Mouse (Mus musculus): ENCODE results near the gene Sik2. TPM values are rescaled to one million over a fixed set of nuclear protein-coding genes. Genes with fewer than 3 reads are reported as not detected.

The Sik2 gene
- polyA plus RNA-seq, 1 experiment from 2014 or later, result 10.1 TPM

DNA sequence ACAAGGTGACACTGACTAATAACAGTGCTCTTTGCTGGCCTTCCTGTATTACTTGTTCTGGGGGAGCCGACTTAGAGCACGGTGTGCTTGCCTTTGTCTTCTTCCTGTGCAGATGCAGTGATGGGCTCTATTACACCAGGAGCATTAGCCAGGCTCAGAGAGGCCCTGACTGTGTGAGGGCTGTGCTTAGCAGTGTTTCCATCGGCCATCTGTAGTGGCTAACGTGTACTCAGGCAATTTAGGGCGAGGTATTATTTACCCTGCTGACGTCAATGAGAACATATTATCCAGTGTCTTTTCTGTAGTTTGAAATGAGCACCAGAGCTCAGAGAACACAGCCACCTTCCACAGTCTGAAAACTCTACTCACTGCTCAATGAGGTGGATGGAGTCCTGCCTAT lies 119.7 kb downstream of the Sik2 start:
- H3K27ac ChIP-seq (replicated peaks), result no peak overlapping the region; the same call in 1 of the 2 replicates
- H3K4me1 ChIP-seq (replicated peaks; ENCODE audit: control insufficient read depth, insufficient read depth), result peaks cover 13% of the 10 kb centered on the region
- 0 out of 2 replicates have a peak, but pooled peaks cover 10% of the 10 kb centered on the region for H3K36me3 ChIP-seq (ENCODE audit: control insufficient read depth, insufficient read depth, low read length)
- H3K27me3 ChIP-seq (ENCODE audit: control insufficient read depth, insufficient read depth, low read length), result no peaks in the 10 kb centered on the region
- no peak overlapping the region for H3K9ac ChIP-seq (ENCODE audit: low read length)
- H3K4me2 ChIP-seq (replicated peaks; ENCODE audit: low read depth), result no peak overlapping the region
- DNase-seq (ENCODE audit: low spot score), result no peak
- no peak overlapping the region for H3K4me3 ChIP-seq (ENCODE audit: low read depth, low read length)
- H3K9me3 ChIP-seq (ENCODE audit: control insufficient read depth, low read length), result no peaks in the 10 kb centered on the region
- 35% methylated on average over 6 of the region's 6 CpGs for WGBS
- ATAC-seq (ENCODE audit: low FRiP score, low TSS enrichment), result peak; percentile 21; the same call in 1 of the 2 replicates
- TF ChIP-seq CTCF (IDR thresholded peaks at IDR 0.05; ENCODE audit: low read depth), result no peak
- no peak for TF ChIP-seq EP300 (optimal IDR thresholded peaks at IDR 0.05)

DNA sequence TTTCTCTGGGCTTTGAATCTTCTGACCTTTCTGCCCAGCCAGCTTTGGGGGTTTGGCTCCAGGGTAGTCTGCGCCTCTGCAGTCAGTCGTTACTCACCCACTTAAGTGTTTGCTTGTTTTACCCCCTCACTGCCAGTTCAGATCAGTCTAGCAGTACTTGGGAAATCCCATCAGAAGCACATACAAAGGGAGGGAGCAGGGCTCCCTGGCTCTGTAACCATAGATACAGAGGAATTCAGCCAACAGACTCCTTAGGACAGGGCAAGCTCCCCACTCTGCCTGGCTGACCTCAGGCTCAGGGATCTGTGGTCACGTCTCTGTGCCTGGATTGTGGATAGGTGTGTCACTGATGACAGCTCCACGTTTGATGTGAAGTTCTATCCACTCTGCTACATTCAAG lies 121.5 kb downstream of the Sik2 start:
- no peaks in the 10 kb centered on the region for H3K27me3 ChIP-seq (ENCODE audit: control insufficient read depth, insufficient read depth, low read length)
- H3K27ac ChIP-seq (replicated peaks), result peak overlapping the region; percentile 69
- ATAC-seq (ENCODE audit: low FRiP score, low TSS enrichment), result peak; percentile 10; the same call in 1 of the 2 replicates
- TF ChIP-seq CTCF (IDR thresholded peaks at IDR 0.05; ENCODE audit: low read depth) (no peak), EP300 (optimal IDR thresholded peaks at IDR 0.05) (no peak)
- H3K9ac ChIP-seq (ENCODE audit: low read length), result no peak overlapping the region
- DNase-seq (ENCODE audit: low spot score), result no peak
- no peaks in the 10 kb centered on the region for H3K9me3 ChIP-seq (ENCODE audit: control insufficient read depth, low read length)
- peaks cover 13% of the 10 kb centered on the region for H3K4me1 ChIP-seq (replicated peaks; ENCODE audit: control insufficient read depth, insufficient read depth)
- 16% methylated on average over 4 of the region's 4 CpGs for whole genome bisulfite sequencing
- H3K4me3 ChIP-seq (ENCODE audit: low read depth, low read length), result no peak overlapping the region
- H3K4me2 ChIP-seq (replicated peaks; ENCODE audit: low read depth), result no peak overlapping the region
- H3K36me3 ChIP-seq (ENCODE audit: control insufficient read depth, insufficient read depth, low read length), result 0 out of 2 replicates have a peak, but pooled peaks cover 10% of the 10 kb centered on the region

DNA sequence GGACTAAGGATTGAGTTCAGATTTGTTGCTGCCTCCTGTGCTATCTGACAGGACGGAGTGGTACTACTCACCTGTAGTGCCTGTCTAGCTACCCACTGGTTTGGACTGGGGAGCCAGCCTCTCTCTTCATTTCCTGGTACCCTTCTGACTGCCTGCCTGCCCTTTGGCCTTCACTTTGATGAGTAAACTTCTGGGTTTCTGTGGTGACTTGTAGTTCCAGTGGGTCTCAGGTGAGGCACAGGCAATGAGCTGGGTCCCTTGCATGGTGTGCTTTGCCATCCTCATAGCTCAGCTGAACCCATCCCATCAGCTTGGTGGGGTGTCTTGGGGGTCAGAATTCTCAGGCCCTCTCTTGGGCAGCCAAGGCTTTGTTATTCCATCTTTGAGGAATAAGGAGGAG lies 122.0 kb downstream of the Sik2 start:
- 86% methylated on average over 1 of the region's 1 CpGs for WGBS
- Histone ChIP-seq H3K4me1 (replicated peaks; ENCODE audit: control insufficient read depth, insufficient read depth) (peaks cover 13% of the 10 kb centered on the region), H3K4me2 (replicated peaks; ENCODE audit: low read depth) (no peak overlapping the region), H3K27ac (replicated peaks) (peak overlapping the region; percentile 69), H3K36me3 (ENCODE audit: control insufficient read depth, insufficient read depth, low read length) (0 out of 2 replicates have a peak, but pooled peaks cover 9% of the 10 kb centered on the region), H3K4me3 (ENCODE audit: low read depth, low read length) (no peak overlapping the region), H3K9me3 (ENCODE audit: control insufficient read depth, low read length) (no peaks in the 10 kb centered on the region), H3K27me3 (ENCODE audit: control insufficient read depth, insufficient read depth, low read length) (no peaks in the 10 kb centered on the region), H3K9ac (ENCODE audit: low read length) (no peak overlapping the region)
- no peak for DNase-seq (ENCODE audit: low spot score)
- ATAC-seq (ENCODE audit: low FRiP score, low TSS enrichment), result peak; percentile 31; the same call in 1 of the 2 replicates
- TF ChIP-seq CTCF (IDR thresholded peaks at IDR 0.05; ENCODE audit: low read depth), result no peak
- TF ChIP-seq EP300 (optimal IDR thresholded peaks at IDR 0.05), result no peak

DNA sequence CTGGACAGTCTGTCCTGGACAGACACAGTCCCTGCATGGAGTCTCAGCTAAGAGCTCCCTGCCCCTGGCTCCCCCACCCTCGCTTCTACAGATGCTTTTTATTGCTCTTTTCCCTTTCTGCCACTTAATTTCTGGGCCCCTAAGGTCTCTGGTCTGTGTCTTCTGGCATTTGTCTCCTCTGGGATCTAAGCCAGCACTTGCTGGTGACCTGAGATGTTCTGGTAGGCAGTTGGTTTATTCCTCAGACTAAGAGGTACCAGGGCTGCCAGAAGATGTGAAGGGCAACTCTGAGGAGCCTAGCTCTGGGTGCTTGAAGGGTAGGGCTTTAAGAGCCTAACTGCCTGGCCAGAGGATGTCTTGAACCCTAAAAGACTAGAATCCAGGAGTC lies 123.3 kb downstream of the Sik2 start:
- Histone ChIP-seq H3K27ac (replicated peaks) (peak overlapping the region; percentile 91), H3K9ac (ENCODE audit: low read length) (peak overlapping the region; percentile 9; the same call in 1 of the 2 replicates), H3K9me3 (ENCODE audit: control insufficient read depth, low read length) (no peaks in the 10 kb centered on the region), H3K4me1 (replicated peaks; ENCODE audit: control insufficient read depth, insufficient read depth) (peaks cover 13% of the 10 kb centered on the region), H3K27me3 (ENCODE audit: control insufficient read depth, insufficient read depth, low read length) (no peaks in the 10 kb centered on the region), H3K4me3 (ENCODE audit: low read depth, low read length) (no peak overlapping the region), H3K36me3 (ENCODE audit: control insufficient read depth, insufficient read depth, low read length) (no peaks in the 10 kb centered on the region), H3K4me2 (replicated peaks; ENCODE audit: low read depth) (0 out of 2 replicates have a peak overlapping the region, but pooled peaks have one; percentile 18)
- DNase-seq (ENCODE audit: low spot score) (no peak), ATAC-seq (ENCODE audit: low FRiP score, low TSS enrichment) (no peak)
- TF ChIP-seq CTCF (IDR thresholded peaks at IDR 0.05; ENCODE audit: low read depth) (no peak), EP300 (optimal IDR thresholded peaks at IDR 0.05) (no peak)
- 26% methylated on average over 1 of the region's 1 CpGs for WGBS

GRCm38 (mm10) chr9:50884741-50885599 lies 123.9 kb downstream of the Sik2 start:
- WGBS, result 41% methylated on average over 10 of the region's 10 CpGs
- Histone ChIP-seq H3K4me2 (replicated peaks; ENCODE audit: low read depth) (peak overlapping the region; percentile 35), H3K36me3 (ENCODE audit: control insufficient read depth, insufficient read depth, low read length) (peaks cover under 1% of the 10 kb centered on the region; the same call in 1 of the 2 replicates), H3K9ac (ENCODE audit: low read length) (peak overlapping the region; percentile 9; the same call in 1 of the 2 replicates), H3K4me3 (ENCODE audit: low read depth, low read length) (no peak overlapping the region), H3K9me3 (ENCODE audit: control insufficient read depth, low read length) (no peaks in the 10 kb centered on the region), H3K4me1 (replicated peaks; ENCODE audit: control insufficient read depth, insufficient read depth) (peaks cover 13% of the 10 kb centered on the region), H3K27me3 (ENCODE audit: control insufficient read depth, insufficient read depth, low read length) (no peaks in the 10 kb centered on the region), H3K27ac (replicated peaks) (peak overlapping the region; percentile 91)
- no peak for DNase-seq (ENCODE audit: low spot score)
- ATAC-seq (ENCODE audit: low FRiP score, low TSS enrichment), result peak; percentile 65; the same call in 1 of the 2 replicates
- no peak for TF ChIP-seq CTCF (IDR thresholded peaks at IDR 0.05; ENCODE audit: low read depth)
- TF ChIP-seq EP300 (optimal IDR thresholded peaks at IDR 0.05), result no peak

DNA sequence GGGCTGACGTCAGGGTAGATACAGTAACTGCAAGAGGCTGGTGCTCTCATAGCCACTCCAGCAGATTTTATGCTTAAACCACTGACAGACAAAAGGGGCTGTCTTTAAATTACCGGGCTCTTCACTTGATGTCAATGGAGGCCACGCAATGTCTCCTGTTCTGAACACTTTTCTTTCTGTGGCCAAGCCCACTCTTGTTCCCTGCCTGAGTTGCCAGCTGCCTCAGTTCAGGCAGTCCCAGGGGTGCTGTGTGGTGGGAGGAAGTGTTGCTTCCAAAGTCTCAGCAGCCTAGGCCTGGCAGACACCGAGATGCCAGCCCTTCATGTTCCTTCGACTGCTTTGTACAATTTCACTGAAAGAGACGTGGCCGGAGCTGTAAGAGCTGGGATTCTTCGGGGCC lies 124.8 kb downstream of the Sik2 start:
- peak overlapping the region; percentile 91 for H3K27ac ChIP-seq (replicated peaks)
- ATAC-seq (ENCODE audit: low FRiP score, low TSS enrichment), result no peak
- 66% methylated on average over 8 of the region's 8 CpGs for WGBS

More for the DNA sequence above, 124.8 kb downstream of the Sik2 start:
- TF ChIP-seq EP300 (optimal IDR thresholded peaks at IDR 0.05) (no peak), CTCF (IDR thresholded peaks at IDR 0.05; ENCODE audit: low read depth) (no peak)
- Histone ChIP-seq H3K36me3 (ENCODE audit: control insufficient read depth, insufficient read depth, low read length) (peaks cover 9% of the 10 kb centered on the region; the same call in 1 of the 2 replicates), H3K9ac (ENCODE audit: low read length) (no peak overlapping the region), H3K27me3 (ENCODE audit: control insufficient read depth, insufficient read depth, low read length) (no peaks in the 10 kb centered on the region), H3K4me3 (ENCODE audit: low read depth, low read length) (no peak overlapping the region), H3K4me2 (replicated peaks; ENCODE audit: low read depth) (no peak overlapping the region), H3K9me3 (ENCODE audit: control insufficient read depth, low read length) (no peaks in the 10 kb centered on the region), H3K4me1 (replicated peaks; ENCODE audit: control insufficient read depth, insufficient read depth) (peaks cover 13% of the 10 kb centered on the region)
- DNase-seq (ENCODE audit: low spot score), result no peak

Data from stomach, postnatal 0 days (tissue).